Mouse (Mus musculus): ENCODE results near the gene Med18. TPM values are rescaled to one million over a fixed set of nuclear protein-coding genes. Genes with fewer than 3 reads are reported as not detected.

The Med18 gene
- total RNA-seq (2014; rRNA removed): 14.3 and 17.5 TPM in 2 replicates
- polyA plus RNA-seq (2015; fragmentation: Nextera tagmentation; extraction: Ambion mirVana): 13.0 and 13.1 TPM in 2 replicates

- H3K27me3 ChIP-seq (ENCODE audit: insufficient read depth, low read length): no peaks in the 10 kb centered on the region
- H3K4me3 ChIP-seq (ENCODE audit: low read depth, low read length): peak within 1 kb of the TSS; percentile 72
- under 1% methylated on average over 44 of the region's 44 CpGs for WGBS
- ATAC-seq (ENCODE audit: low FRiP score) (peak; percentile 94), DNase-seq (ENCODE audit: low spot score) (peak; percentile 97)
- H3K4me1 ChIP-seq (ENCODE audit: insufficient read depth, low read length): peaks cover 7% of the 10 kb centered on the region; the same call in 1 of the 2 replicates
- peak within 1 kb of the TSS; percentile 75 for H3K9ac ChIP-seq (replicated peaks; ENCODE audit: low read length, poor library complexity, severe bottlenecking)
- peak within 1 kb of the TSS; percentile 48 for H3K27ac ChIP-seq (ENCODE audit: low read depth, low read length)
- H3K9me3 ChIP-seq (ENCODE audit: low read length): no peaks in the 10 kb centered on the region
- H3K36me3 ChIP-seq (ENCODE audit: insufficient read depth, low read length): peaks cover 15% of the 10 kb centered on the region
- TF ChIP-seq CTCF (IDR thresholded peaks at IDR 0.05): peak; percentile 68
- peak within 1 kb of the TSS; percentile 84 for H3K4me2 ChIP-seq (ENCODE audit: low read depth, low read length, poor library complexity, severe bottlenecking)
Observed at GRCm38 (mm10) chr4:132463430-132464254, at the start of gene Med18. Med18 (minus strand) TSS chr4:132463921.

DNA sequence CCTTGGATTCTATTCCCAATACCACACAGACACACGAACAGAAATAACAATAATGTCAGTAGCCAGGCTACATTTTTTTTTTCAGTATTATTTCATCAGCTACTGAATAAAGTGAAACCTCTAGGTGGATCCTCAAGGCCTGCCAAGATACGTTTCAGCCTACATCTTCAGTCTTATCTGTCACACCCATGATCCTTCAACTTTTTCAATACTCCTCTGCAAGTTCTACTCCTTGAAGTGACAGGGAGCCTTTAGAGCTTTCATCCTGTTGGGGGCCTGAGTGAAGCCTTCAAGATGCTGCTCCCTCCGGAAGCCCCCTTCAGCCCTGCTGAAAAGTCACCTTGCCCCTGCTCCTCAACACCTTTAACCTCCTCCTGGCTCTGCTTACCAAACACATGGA lies 48.4 kb upstream of the Med18 start:
- no peak for TF ChIP-seq CTCF (IDR thresholded peaks at IDR 0.05)
- WGBS: 74% methylated on average over 3 of the region's 3 CpGs
- Histone ChIP-seq H3K27ac (ENCODE audit: low read depth, low read length) (no peak overlapping the region), H3K9me3 (ENCODE audit: low read length) (no peaks in the 10 kb centered on the region), H3K27me3 (ENCODE audit: insufficient read depth, low read length) (no peaks in the 10 kb centered on the region), H3K4me3 (ENCODE audit: low read depth, low read length) (no peak overlapping the region), H3K4me2 (ENCODE audit: low read depth, low read length, poor library complexity, severe bottlenecking) (no peak overlapping the region), H3K4me1 (ENCODE audit: insufficient read depth, low read length) (no peaks in the 10 kb centered on the region), H3K9ac (replicated peaks; ENCODE audit: low read length, poor library complexity, severe bottlenecking) (no peak overlapping the region), H3K36me3 (ENCODE audit: insufficient read depth, low read length) (no peaks in the 10 kb centered on the region)
- DNase-seq (ENCODE audit: low spot score): no peak
- ATAC-seq (ENCODE audit: low FRiP score): no peak

GRCm38 (mm10) chr4:132510352-132510798 lies 46.7 kb upstream of the Med18 start, which contains the start of gene Sesn2:
Sesn2 (minus strand) TSS chr4:132510501.
- H3K27me3 ChIP-seq (ENCODE audit: insufficient read depth, low read length): no peaks in the 10 kb centered on the region
- peak within 1 kb of the TSS; percentile 78 for H3K4me2 ChIP-seq (ENCODE audit: low read depth, low read length, poor library complexity, severe bottlenecking)
- peak; percentile 99 for DNase-seq (ENCODE audit: low spot score)
- WGBS: 0% methylated on average over 23 of the region's 32 CpGs
- peak within 1 kb of the TSS; percentile 87 for H3K4me3 ChIP-seq (ENCODE audit: low read depth, low read length)
- H3K4me1 ChIP-seq (ENCODE audit: insufficient read depth, low read length): no peaks in the 10 kb centered on the region
- ATAC-seq (ENCODE audit: low FRiP score): peak; percentile 93
- no peak for TF ChIP-seq CTCF (IDR thresholded peaks at IDR 0.05)
- H3K36me3 ChIP-seq (ENCODE audit: insufficient read depth, low read length): no peaks in the 10 kb centered on the region
- peak within 1 kb of the TSS; percentile 65 for H3K27ac ChIP-seq (ENCODE audit: low read depth, low read length)
- no peaks in the 10 kb centered on the region for H3K9me3 ChIP-seq (ENCODE audit: low read length)
- peak within 1 kb of the TSS; percentile 70 for H3K9ac ChIP-seq (replicated peaks; ENCODE audit: low read length, poor library complexity, severe bottlenecking)

DNA sequence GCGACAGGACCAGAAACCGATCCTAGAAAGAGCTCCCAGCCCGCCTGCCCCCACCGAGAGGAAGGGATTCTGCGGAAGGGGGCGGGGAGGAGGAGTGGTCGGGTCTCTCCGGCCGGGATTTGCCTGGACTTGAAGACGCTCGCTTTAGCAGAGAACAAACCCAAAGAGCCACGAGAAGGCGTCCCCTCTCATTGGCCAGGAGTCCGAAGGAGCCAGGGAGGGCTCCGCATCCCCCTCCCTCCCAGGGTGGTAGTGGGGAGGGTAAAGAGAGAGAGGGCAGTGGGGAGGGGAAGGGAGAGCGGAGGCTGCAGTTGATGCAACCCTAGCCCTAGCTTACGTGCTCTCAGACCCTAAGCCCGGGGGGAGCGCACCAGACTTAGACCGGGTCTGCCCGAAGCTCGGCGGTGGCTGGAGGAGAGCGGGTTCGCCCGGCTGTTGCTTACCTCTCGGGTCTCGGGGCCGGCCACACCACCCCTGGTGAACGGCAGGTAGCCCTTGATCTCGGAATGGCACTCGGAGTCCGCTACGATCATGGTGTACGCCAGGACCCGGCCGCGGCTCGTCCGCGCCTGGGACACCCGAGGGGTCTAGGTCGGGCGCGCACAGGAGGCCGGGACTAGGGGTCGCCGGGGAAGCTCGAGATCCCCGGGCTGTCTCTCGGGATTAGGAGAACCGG lies 46.0 kb upstream of the Med18 start:
- Histone ChIP-seq H3K27me3 (ENCODE audit: insufficient read depth, low read length) (no peaks in the 10 kb centered on the region), H3K4me2 (ENCODE audit: low read depth, low read length, poor library complexity, severe bottlenecking) (peak overlapping the region; percentile 78), H3K4me3 (ENCODE audit: low read depth, low read length) (peak overlapping the region; percentile 87), H3K4me1 (ENCODE audit: insufficient read depth, low read length) (no peaks in the 10 kb centered on the region), H3K27ac (ENCODE audit: low read depth, low read length) (peak overlapping the region; percentile 65), H3K9ac (replicated peaks; ENCODE audit: low read length, poor library complexity, severe bottlenecking) (peak overlapping the region; percentile 70), H3K36me3 (ENCODE audit: insufficient read depth, low read length) (no peaks in the 10 kb centered on the region), H3K9me3 (ENCODE audit: low read length) (no peaks in the 10 kb centered on the region)
- DNase-seq (ENCODE audit: low spot score) (peak; percentile 89), ATAC-seq (ENCODE audit: low FRiP score) (peak; percentile 70)
- under 1% methylated on average over 49 of the region's 52 CpGs for WGBS
- no peak for TF ChIP-seq CTCF (IDR thresholded peaks at IDR 0.05)

DNA sequence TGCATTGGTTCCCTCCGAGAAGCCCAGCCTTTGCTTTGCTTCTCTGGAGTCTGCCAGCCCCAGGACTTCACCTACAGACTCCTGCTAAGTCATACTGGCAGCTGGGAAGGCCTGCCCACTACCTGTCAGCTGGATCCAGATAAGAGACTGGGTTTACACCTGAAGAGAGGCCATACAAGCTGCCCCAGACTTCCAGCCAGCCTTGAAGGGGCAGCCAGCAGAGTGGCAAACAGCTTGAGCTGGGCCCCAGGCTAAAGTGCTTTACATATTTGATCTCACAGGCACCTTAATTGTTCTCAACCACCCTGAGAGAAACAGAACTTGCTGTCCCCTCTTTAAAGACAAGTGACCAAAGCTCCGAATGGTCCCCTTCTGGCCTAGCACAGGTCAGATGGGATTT lies 43.5 kb upstream of the Med18 start:
- 38% methylated on average over 2 of the region's 2 CpGs for WGBS
- ATAC-seq (ENCODE audit: low FRiP score) (no peak), DNase-seq (ENCODE audit: low spot score) (no peak)
- Histone ChIP-seq H3K36me3 (ENCODE audit: insufficient read depth, low read length) (no peaks in the 10 kb centered on the region), H3K4me3 (ENCODE audit: low read depth, low read length) (no peak overlapping the region), H3K4me2 (ENCODE audit: low read depth, low read length, poor library complexity, severe bottlenecking) (no peak overlapping the region), H3K9ac (replicated peaks; ENCODE audit: low read length, poor library complexity, severe bottlenecking) (no peak overlapping the region), H3K27me3 (ENCODE audit: insufficient read depth, low read length) (no peaks in the 10 kb centered on the region), H3K9me3 (ENCODE audit: low read length) (no peaks in the 10 kb centered on the region), H3K27ac (ENCODE audit: low read depth, low read length) (no peak overlapping the region), H3K4me1 (ENCODE audit: insufficient read depth, low read length) (no peaks in the 10 kb centered on the region)
- no peak for TF ChIP-seq CTCF (IDR thresholded peaks at IDR 0.05)

DNA sequence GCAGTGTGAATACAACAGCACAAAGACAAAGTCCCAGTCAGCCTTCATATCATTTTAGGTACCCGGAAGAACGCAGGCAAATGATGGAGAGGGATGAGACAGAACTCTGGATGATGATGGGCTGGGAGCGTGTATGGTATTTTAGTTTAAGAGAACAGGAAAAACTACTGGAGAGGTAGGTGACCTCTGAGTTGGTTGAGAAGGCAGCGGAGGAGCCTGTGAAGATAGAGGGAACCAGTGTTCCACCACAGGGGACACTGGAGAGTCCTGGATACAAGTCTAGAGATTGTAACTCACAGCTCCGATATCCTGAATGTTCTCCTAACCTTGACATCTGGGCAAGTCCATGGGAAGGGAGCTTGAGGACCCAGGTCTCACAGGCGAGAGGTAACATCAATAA lies 42.5 kb upstream of the Med18 start:
- H3K4me1 ChIP-seq (ENCODE audit: insufficient read depth, low read length): no peaks in the 10 kb centered on the region
- no peak overlapping the region for H3K27ac ChIP-seq (ENCODE audit: low read depth, low read length)
- TF ChIP-seq CTCF (IDR thresholded peaks at IDR 0.05): no peak
- H3K9ac ChIP-seq (replicated peaks; ENCODE audit: low read length, poor library complexity, severe bottlenecking): no peak overlapping the region
- H3K4me3 ChIP-seq (ENCODE audit: low read depth, low read length): no peak overlapping the region
- no peaks in the 10 kb centered on the region for H3K27me3 ChIP-seq (ENCODE audit: insufficient read depth, low read length)
- H3K4me2 ChIP-seq (ENCODE audit: low read depth, low read length, poor library complexity, severe bottlenecking): no peak overlapping the region
- H3K36me3 ChIP-seq (ENCODE audit: insufficient read depth, low read length): no peaks in the 10 kb centered on the region
- H3K9me3 ChIP-seq (ENCODE audit: low read length): no peaks in the 10 kb centered on the region
- no peak for ATAC-seq (ENCODE audit: low FRiP score)
- 84% methylated on average over 6 of the region's 6 CpGs for WGBS
- DNase-seq (ENCODE audit: low spot score): no peak

All from midbrain, postnatal 0 days (tissue).